Mouse (Mus musculus) gastrocnemius, postnatal 25 days (tissue): ENCODE measurements around the gene Hnrnpa0. TPM values are rescaled to one million over a fixed set of nuclear protein-coding genes. Genes with fewer than 3 reads are reported as not detected.

Experiments
- total RNA-seq, 2 experiments: library from RNA; stranded (reverse); gene quantifications; 1 replicate in 1 of 2; 2 replicates in 1 of 2; pipeline ENCODE4 v1.2.3; 2021

The Hnrnpa0 gene
- total RNA-seq, 2 experiments from 2014 or later: 34.6 to 38.6 TPM

Other genes with a start within 250 kb of the Hnrnpa0 start
- gene Spock1, start 220.2 kb downstream of the Hnrnpa0 start, total RNA-seq: under 1 TPM; 0.48 to 0.72 TPM
- under 1 TPM; 0.41 to 0.88 TPM for gene Klhl3, start 15.0 kb downstream of the Hnrnpa0 start, total RNA-seq
- gene Idnk, start 29.1 kb upstream of the Hnrnpa0 start, total RNA-seq: 10 to 100 TPM in 1 of 2 experiments, 1 to 10 TPM in 1; 9.3 to 12.2 TPM
- 10 to 100 TPM; 41.1 to 42.4 TPM for gene Ubqln1, start 87.1 kb upstream of the Hnrnpa0 start, total RNA-seq
- gene Gkap1, start 147.1 kb upstream of the Hnrnpa0 start, total RNA-seq: 10 to 100 TPM; 17.8 to 20.9 TPM
- under 1 TPM in 1 of 2 experiments, not detected in 1; 0.05 TPM for gene Kif27, start 230.6 kb upstream of the Hnrnpa0 start, total RNA-seq